Mouse (Mus musculus): ENCODE measurements around the gene Hk1. TPM values are rescaled to one million over a fixed set of nuclear protein-coding genes. Genes with fewer than 3 reads are reported as not detected.

The Hk1 gene
- total and polyA plus RNA-seq, 3 experiments: 192 to 740 (median 441) TPM

DNA sequence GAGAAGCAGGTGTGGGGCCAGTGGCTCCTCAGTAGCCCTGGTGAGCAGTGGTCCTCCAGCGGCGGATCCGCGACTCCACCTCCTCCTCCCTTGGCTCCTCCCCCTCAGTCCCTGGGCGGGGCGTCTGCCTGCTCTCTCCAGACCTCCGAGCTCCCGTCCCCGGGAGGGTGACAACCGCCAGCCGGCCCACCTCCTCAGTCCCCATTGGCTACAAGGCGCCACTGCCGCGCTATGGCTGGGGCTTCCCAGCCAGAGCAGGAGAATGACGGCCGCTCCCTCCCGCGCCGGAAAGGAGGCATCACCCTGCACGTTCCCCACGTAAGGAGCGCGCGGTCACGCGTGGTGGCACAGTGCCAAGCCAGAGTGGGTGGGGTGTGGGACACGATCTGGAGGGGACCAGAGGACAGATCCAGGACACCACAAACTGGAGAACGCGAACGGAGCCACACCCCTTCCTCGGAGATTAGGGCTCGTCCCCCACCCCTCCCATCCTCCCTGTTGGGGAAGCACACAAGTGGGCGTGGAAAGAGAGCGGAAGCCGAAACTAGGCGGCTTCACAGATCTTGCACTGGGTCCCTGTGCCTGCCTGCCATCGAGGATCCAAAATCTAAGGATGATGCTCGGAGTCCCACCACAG is 39.5 kb downstream of the Hk1 start:
- Histone ChIP-seq H3K36me3 (ENCODE audit: control insufficient read depth in 1 of 2, insufficient read depth in 2 of 2, low read length in 2 of 2) (peaks cover 0 to 46% of the 10 kb centered on the region in 2 experiments; a peak in 2 of 4 replicates), H3K9ac (ENCODE audit: control insufficient read depth, low read depth, low read length, poor library complexity, severe bottlenecking) (peak overlapping the region; percentile 78), H3K27me3 (ENCODE audit: control insufficient read depth in 1 of 2, insufficient read depth in 2 of 2, low read length in 2 of 2) (no peaks in the 10 kb centered on the region), H3K79me2 (ENCODE audit: control insufficient read depth, insufficient read depth, low read length, poor library complexity) (peaks cover 41% of the 10 kb centered on the region), H3K9me3 (replicated peaks; ENCODE audit: insufficient read depth, low read length) (no peaks in the 10 kb centered on the region), H3K4me1 (ENCODE audit: control insufficient read depth in 1 of 2, insufficient read depth in 2 of 2, low read length in 2 of 2) (peaks cover 15 to 66% of the 10 kb centered on the region in 2 experiments), H3K27ac (ENCODE audit: control insufficient read depth, low read depth, low read length) (peak overlapping the region; percentile 90), H3K4me3 (ENCODE audit: control insufficient read depth in 1 of 2, insufficient read depth in 1 of 2, low read depth in 2 of 2, low read length in 2 of 2) (peak overlapping the region; percentile 68 to 90)
- peak; percentile 70 for TF ChIP-seq BHLHE40 (IDR thresholded peaks at IDR 0.05; ENCODE audit: borderline replicate concordance, low read depth, low read length)
- peak; percentile 90 for TF ChIP-seq MAZ (IDR thresholded peaks at IDR 0.05; ENCODE audit: low read depth, low read length)
- peak; percentile 60 to 64 for TF ChIP-seq POLR2A (IDR thresholded peaks at IDR 0.05; ENCODE audit: control insufficient read depth in 1 of 2, insufficient read depth in 1 of 2, low read depth in 1 of 2, low read length in 2 of 2, poor library complexity in 1 of 2)
- TF ChIP-seq ETS1 (IDR thresholded peaks at IDR 0.05; ENCODE audit: low read depth, low read length): peak; percentile 55; the same call in 1 of the 2 replicates
- TF ChIP-seq TCF12 (IDR thresholded peaks at IDR 0.05; ENCODE audit: low read depth, low read length): peak; percentile 46; the same call in 1 of the 2 replicates
- 0 out of 2 replicates have a peak, but pooled peaks have one; percentile 45 for TF ChIP-seq POLR2AphosphoS2 (IDR thresholded peaks at IDR 0.05; ENCODE audit: low read length)
- no peak for TF ChIP-seq ZKSCAN1 (IDR thresholded peaks at IDR 0.05; ENCODE audit: low read depth, low read length)
- no peak for TF ChIP-seq CHD2 (IDR thresholded peaks at IDR 0.05; ENCODE audit: low read length)
- no peak; the same call in 1 of the 2 replicates for TF ChIP-seq ZMIZ1 (IDR thresholded peaks at IDR 0.05; ENCODE audit: low read depth, low read length)
- peak; percentile 63; the same call in 1 of the 2 replicates for TF ChIP-seq TBP (IDR thresholded peaks at IDR 0.05; ENCODE audit: low read depth, low read length)
- TF ChIP-seq MAX (IDR thresholded peaks at IDR 0.05; ENCODE audit: low read length): peak; percentile 41
- peak; percentile 61 for TF ChIP-seq MXI1 (IDR thresholded peaks at IDR 0.05; ENCODE audit: low read depth, low read length)
- TF ChIP-seq ELF1 (IDR thresholded peaks at IDR 0.05; ENCODE audit: low read depth, low read length): peak; percentile 80
- 0 out of 2 replicates have a peak, but pooled peaks have one; percentile 36 for TF ChIP-seq NELFE (IDR thresholded peaks at IDR 0.05; ENCODE audit: low read depth, low read length)
- no peak for TF ChIP-seq MYC (IDR thresholded peaks at IDR 0.05; ENCODE audit: low read depth, low read length)
- peak; percentile 75 for TF ChIP-seq HCFC1 (IDR thresholded peaks at IDR 0.05; ENCODE audit: low read depth, low read length)
- peak; percentile 87 for TF ChIP-seq SIN3A (IDR thresholded peaks at IDR 0.05; ENCODE audit: low read length)
- peak in 1 of 2 experiments; percentile 35; a peak in 1 of 4 replicates for TF ChIP-seq EP300 (IDR thresholded peaks at IDR 0.05; ENCODE audit: low read depth in 1 of 2, low read length in 2 of 2)
- no peak for TF ChIP-seq MEF2A (IDR thresholded peaks at IDR 0.05; ENCODE audit: extremely low read depth, insufficient replicate concordance, low read depth, low read length, poor library complexity, severe bottlenecking)
- no peak for TF ChIP-seq ZNF384 (IDR thresholded peaks at IDR 0.05; ENCODE audit: low read depth, low read length)
- no peak for TF ChIP-seq RAD21 (IDR thresholded peaks at IDR 0.05; ENCODE audit: low read depth, low read length)
- peak; percentile 98 for DNase-seq (ENCODE audit: low read depth, low spot score)
